Mouse (Mus musculus): ENCODE measurements around the gene Tmem236.
"Not testable (repeated sequence)": the region's sequence is repeated elsewhere in the genome, so short reads cannot be mapped to it uniquely, and the experiment has no call there.

Tmem236 gene

DNA sequence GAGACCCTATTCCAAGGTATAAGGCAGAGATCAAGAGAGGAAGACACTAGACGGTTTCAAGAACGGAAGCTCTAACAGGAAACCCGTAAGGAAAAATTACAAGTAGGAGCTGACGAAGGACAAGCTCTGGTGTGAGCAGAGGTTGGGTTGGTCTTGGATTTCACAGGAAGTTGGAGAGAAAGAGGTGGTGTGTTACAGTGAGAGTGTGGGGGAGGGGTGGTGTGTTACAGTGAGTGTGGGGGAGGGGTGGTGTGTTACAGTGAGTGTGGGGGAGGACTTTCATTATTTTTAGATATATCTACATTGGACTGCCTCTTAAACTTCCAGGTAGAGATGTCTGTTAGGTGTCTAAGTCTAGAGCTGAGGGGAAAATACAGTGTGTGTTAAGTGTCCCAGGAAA lies 16.4 kb downstream of the Tmem236 start:
- intact Hi-C loops (cut with DNase I): no loop called here

DNA sequence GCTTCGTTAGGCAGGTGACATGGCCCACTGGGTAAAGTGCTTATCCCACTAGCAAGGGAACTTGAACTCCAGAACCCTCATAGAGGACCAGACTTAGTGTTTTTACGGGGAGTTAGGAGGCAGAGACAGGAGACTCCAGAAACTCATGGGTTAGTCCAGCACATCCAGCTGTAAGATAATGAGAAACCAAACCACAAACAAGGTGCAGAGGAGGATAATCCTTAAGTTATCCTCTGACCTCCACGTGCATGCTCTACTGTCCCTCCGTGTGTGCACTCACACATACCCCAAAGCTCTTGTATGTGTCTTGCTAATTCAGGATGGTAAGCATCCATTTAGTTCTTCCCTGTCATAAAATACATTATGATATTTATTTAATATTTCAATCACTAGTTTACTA lies 17.3 kb downstream of the Tmem236 start:
- intact Hi-C loops (cut with DNase I): no loop called here

DNA sequence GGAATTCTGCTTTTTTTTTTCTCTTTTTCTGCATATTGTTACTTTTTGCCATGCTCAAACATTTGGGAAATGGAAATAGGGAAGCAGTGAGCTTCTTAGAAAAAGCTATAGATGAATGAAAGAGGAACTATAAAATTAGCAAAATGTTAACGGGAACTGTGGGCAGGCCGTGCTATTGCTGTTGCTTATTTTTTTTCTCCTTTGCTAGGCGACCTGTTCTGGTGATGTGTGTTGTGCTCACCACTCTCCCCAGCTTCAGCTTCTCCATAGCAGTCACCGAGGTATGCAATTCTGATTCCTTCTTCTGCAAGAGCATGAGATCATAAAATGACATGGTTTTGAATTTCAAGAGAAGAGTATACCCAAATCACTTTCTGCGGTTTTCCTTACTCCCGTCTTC lies 17.7 kb downstream of the Tmem236 start:
- intact Hi-C loops (cut with DNase I): no loop called here

DNA sequence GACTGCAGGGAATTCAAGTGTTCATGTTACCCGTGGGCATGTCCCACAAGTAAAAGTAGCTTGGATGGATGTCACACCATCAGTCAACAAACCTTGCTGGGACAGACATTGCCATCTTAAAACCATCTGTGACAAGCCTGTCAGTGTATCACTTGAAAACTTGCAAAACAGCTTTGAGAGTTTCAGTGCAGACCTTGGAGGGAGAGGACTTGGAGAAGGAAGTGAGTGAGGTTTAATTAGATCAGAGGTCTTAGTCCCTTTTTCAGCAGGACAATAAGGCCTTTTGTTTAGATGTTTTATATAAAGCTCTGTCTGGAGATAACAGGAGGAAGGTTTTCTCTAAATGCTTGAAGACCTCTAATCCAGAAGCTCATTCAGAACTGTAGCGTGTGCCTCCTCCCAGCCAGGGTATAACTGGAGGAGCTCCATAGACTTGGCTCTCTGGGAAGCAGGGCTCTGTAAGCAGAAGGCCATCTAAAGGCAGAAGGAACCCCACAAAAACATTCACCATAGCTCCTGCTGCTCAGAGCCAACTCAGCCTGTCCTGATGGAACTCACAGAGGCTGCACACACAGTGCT lies 24.1 kb downstream of the Tmem236 start:
- intact Hi-C loops (cut with DNase I): not testable (repeated sequence)

DNA sequence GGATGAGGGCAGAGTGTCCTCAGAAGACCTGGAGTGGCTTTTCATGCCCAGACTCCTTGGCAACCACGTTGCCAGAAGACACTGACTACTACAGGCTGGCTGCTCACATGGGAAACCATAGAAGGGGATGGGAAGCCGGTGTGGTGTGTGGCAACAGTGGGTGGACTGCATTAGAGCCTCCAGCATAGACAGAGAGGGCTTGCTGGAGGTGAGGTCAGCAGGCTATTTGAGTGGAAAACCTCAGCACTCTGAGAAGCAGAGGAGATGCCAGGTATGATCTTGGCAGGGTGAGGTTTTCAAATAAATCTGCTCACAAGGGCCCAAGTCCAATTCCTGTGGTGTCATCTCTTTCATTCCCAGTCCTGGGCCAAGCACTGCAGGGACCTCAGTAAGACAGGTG lies 25.3 kb downstream of the Tmem236 start:
- intact Hi-C loops (cut with DNase I): no loop called here

DNA sequence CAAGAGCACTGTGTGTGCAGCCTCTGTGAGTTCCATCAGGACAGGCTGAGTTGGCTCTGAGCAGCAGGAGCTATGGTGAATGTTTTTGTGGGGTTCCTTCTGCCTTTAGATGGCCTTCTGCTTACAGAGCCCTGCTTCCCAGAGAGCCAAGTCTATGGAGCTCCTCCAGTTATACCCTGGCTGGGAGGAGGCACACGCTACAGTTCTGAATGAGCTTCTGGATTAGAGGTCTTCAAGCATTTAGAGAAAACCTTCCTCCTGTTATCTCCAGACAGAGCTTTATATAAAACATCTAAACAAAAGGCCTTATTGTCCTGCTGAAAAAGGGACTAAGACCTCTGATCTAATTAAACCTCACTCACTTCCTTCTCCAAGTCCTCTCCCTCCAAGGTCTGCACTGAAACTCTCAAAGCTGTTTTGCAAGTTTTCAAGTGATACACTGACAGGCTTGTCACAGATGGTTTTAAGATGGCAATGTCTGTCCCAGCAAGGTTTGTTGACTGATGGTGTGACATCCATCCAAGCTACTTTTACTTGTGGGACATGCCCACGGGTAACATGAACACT lies 26.6 kb downstream of the Tmem236 start:
- intact Hi-C loops (cut with DNase I): not testable (repeated sequence)

DNA sequence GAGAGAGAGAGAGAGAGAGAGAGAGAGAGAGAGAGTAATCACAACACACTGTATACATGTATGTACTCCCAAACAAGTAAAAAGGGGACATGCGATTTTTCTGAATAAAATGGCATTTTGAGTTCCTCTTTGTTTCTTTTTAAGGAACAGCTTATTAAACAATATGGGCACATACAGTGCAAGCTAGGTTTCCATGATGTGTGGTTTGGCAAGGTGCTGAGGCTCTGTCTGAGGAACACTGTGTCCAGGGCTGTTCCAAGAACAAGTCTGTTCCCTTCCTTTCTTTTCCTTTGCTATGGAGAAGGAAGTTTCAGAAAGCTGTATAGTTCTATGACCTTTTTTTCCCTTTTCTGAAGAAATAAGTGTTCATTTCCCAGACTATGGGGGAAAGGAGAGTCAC lies 30.0 kb downstream of the Tmem236 start:
- intact Hi-C loops (cut with DNase I): no loop called here

DNA sequence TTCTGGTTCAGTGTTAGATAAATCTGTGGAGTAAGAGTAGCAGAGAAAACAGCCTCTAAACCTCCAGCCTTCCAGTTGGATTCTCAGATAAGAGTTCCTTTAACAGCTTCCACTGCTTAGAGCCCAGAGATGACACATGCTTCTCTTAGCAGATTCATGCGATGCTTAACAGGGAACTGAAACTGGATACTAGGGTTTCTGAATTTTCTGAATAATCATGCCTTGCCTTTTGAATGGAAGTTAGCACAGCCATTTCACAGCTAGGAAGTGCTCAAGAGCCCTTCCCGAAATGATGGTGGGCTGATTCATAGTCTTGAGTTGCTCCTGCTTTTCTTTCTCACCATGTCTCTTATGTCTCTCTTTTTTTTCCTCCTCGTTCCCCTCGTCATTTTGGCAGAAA lies 32.5 kb downstream of the Tmem236 start:
- intact Hi-C loops (cut with DNase I): no loop called here

DNA sequence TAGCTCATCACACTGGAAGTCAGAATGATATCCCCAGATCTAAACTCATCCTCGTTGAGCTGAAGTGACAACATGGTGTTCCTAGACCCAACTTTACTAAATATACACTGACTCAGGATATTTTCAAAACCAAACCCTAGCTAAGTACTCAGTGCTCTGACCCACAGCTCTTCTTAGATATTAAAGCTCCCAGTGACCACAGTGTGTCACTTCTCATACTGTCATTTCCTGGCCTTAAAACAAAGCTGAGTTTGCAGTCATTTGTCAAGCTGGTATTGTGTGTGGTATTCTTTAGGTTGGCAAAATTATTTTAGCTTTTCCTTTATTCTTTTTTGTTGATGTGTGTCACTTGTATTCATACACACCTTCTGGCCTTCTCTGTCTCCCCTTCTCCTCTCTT lies 36.4 kb downstream of the Tmem236 start:
- intact Hi-C loops (cut with DNase I): no loop called here

DNA sequence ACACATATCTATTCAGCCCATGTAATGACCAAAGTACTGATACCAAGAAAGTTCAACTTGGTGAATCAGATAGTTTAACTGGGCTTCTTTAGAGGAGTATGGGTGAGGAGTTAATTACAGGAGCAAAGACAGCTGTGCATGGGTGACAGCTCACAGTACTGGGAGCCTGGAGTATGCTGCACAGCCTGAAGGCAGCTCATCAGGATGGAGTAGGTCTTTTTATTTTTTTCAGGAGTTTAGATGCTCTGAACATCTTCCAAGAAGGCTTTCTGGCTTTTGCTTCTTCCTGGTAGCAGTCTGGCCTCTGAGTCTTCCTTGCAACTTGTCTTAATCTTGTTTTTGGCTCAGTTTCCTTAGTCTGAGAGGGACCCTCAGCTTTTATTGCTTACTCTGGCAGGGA lies 37.3 kb downstream of the Tmem236 start:
- intact Hi-C loops (cut with DNase I): no loop called here

DNA sequence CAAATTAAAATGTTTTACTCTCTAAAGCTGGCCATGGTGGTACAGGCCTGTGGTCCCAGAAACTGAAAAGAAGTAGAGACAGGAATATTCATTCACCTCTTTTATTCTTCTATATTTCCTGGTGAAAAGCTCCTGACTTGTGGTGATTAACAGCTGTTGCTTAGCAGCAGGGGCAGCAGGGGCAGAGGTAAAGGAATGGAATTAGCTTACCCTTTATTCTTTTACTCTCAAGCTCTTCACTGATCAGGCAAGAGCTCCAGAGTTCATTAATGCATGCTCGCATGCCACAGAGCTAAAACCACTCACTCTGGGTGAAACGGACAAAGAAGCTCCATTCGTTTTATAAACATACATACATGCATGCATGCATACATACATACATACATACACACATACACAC lies 40.4 kb downstream of the Tmem236 start:
- intact Hi-C loops (cut with DNase I): no loop called here

DNA sequence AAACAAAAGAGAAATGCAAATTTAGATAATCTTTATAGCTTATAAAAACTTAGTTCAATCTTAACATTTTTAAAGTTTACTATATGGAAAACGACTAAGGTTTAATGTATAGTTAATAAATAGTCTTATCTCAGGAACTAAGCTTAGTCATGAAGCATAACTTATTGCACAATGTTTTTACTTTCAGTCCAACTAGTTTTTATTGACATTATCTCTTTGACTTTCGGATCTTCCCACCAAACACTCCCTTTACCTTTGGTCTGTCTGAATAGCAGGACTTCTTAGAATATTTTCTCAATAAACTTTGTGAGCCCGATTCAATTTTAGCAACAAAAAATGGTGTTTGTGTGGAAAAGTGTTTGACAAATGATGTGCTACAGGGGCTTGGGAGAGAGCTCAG lies 42.3 kb downstream of the Tmem236 start:
- intact Hi-C loops (cut with DNase I): no loop called here

DNA sequence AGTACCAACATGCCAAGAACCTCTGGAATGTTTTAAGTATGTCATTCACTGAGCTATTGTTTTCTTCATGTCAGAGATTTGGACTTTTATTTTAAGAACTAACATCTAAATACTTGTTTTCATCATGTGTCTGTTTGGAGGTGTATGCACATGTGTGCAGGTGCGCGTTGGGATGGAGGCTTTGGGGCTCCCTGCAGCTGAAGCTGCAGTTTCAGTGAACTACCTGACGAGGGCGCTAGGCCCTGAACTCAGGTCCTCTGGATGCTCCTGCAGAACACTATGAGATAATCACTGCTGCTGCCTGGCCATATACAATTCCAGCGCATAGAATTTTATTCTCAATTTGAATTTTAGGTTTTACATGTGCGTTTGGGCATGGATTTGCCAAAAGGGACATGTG lies 43.8 kb downstream of the Tmem236 start:
- intact Hi-C loops (cut with DNase I): no loop called here

DNA sequence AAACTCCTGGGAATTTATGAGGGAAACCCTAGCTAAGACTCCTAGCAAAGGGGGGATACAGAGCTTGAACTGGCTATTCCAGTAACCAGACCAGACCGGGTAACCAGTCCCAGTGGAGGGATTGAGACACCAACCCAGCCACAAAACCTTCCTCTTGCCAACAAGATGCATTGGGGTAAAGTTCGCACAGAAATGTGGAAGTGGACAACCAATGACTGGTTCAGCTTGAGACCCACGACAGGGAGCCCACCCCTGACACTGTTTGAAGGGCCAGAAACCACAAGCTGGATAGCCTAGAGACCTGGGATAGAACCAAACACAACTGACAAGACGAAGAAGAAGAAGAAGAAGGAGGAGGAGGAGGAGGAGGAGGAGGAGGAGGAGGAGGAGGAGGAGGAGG lies 50.1 kb downstream of the Tmem236 start:
- intact Hi-C loops (cut with DNase I): no loop called here

DNA sequence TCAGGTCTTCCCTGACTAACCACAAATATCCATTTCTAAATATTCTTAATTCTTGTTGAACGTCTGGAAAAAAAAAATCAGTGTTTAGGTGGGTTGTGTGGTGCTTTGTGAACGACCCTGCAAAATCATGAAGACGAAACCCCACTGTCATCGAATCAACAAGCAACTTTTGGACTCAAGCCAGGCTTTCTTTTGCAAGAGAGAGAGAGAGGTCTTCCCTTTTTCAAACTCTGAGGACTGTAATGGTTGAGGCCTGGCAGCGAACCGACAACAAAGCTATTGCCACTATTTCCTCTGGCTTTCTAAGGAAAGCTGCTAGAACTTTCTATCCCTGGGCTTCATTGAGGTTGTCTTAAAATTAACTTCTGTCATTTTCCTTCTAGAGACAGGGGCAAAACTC lies 54.2 kb downstream of the Tmem236 start:
- intact Hi-C loops (cut with DNase I): no loop called here

DNA sequence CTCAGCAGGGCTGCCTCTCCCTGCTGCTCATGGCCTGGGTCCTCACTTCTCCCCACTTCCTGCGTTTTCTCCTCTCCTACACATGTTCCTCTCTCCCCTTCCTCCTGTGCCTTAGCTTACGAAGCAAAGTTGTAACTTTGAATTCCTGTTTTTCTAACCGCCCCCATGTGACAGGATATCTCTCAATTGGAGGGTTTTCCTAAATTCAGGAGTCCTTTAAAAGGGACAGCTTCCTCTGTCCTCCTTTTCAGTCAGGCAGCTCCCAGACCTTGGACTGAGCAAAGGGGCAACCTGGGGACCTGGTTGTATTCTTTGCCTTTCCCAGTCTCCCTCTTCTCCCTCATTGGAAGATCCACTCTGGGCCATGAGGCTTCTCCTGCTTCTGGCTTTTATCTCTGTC lies 54.8 kb downstream of the Tmem236 start, which contains the start of gene Mrc1:
Gene Mrc1, plus strand, starts transcription at position 244 of the 400 bp plus-strand sequence.
- intact Hi-C loops (cut with DNase I): no loop called here

DNA sequence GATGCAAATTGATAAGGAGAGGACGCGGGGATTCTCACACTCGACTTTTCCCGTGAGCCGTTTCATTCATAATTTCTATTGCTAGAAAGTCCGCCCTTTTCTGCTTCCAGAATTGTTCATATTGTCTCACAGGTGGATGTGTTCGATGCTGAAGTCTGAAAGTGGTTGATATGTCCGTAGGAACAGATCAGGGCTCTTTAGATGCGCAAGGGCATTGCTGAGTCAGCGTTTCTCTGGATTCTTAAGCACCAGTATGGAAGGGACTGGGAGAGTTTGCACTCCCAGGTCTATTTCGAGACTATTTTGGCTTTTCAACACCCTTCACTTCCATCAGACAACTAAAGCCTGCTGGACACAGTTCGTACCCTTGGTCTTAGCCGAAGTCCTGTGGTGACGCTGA lies 55.7 kb downstream of the Tmem236 start:
- intact Hi-C loops (cut with DNase I): no loop called here

DNA sequence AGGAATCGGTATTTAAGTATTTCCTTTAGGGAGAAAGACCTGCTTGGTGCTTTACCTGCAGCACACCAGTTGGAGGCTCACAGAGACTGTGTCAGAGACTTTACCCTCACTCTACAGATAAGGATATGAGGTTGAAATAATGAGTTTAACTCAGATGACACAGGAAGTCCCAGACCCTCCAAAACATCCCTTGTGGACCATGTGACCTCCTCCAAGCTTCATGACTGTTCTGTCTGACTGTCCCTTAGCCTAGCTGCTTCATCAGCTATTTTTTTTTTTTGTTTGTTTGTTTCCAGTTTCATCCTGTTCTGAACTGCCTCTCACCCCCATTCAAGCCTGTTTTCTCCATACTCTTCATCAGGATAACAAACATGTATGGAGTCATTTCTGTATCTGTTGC lies 58.6 kb downstream of the Tmem236 start:
- intact Hi-C loops (cut with DNase I): no loop called here

DNA sequence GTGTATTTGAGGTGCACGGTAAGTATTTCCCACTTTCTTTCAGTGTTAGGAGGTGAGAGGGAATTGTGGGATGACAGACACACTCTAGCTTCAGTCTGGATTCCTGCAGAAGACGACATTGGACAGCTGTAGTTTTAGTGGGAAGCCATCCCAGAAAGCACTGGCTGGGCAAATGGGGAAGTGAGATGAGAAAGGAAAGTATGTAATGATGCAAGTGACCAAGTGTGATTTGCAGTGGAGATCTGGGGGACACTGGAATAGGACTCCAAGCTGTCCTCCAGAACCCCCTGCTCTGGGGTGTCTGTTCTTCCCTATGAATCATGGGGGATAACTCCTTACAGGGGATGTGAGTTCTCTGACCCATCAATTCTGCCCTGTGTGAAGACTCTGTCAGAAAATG lies 59.7 kb downstream of the Tmem236 start:
- intact Hi-C loops (cut with DNase I): no loop called here

DNA sequence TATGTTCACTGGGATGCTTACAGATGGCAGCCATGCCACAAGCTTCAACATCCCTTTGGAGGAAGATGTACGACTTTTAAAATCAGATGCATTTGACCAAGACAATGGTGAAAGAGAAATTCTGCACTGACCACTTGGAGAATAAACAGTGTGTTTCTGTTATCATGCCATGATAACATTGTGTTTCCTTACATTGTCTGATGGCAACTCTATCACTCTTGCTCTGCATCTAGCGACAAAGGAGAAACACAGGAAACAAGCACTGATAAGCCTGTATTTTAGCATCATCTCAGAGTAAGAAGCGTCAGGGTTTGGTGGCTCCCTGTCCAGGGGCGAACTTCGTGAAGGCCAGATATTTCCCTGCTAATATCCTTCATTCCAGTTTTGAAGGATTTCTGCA lies 61.0 kb downstream of the Tmem236 start:
- intact Hi-C loops (cut with DNase I): no loop called here

DNA sequence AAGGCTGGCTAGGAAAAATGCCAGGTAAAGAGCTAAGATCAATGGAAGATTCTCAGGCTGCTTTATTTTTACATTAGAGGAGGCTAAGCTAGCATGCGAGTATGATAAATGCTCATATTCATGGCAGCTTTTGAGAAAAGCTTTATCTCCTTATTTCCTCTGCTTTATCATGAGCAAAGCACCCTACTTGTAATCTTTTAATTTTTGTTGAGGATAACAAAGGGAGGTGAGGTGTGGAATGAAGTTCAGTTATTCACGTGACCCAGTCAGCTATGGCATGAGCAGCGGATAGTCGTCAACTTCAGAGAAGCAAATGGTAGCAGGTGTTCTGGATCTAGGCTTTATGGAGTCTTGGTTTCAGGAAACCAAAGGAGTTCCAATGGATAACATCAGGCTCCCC lies 62.6 kb downstream of the Tmem236 start:
- intact Hi-C loops (cut with DNase I): no loop called here

DNA sequence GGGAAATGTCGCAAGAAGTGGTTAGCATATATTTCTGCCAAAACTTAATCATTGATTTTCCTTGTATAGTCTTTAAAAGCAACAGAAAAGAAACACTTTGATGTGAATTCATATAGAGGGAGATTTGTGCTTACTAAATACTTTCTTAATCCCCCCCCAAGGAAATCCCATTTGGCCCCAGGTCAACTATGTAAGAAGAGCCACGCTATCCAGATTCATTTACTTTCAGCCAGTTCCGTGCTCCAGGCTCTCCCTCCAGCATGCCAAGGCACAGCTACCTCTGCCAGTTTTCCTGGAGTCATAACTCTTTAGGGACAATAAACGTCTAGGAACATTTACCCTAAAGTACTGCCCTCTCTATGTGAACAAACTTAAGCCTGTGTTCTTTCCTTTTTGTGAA lies 63.4 kb downstream of the Tmem236 start:
- intact Hi-C loops (cut with DNase I): no loop called here

DNA sequence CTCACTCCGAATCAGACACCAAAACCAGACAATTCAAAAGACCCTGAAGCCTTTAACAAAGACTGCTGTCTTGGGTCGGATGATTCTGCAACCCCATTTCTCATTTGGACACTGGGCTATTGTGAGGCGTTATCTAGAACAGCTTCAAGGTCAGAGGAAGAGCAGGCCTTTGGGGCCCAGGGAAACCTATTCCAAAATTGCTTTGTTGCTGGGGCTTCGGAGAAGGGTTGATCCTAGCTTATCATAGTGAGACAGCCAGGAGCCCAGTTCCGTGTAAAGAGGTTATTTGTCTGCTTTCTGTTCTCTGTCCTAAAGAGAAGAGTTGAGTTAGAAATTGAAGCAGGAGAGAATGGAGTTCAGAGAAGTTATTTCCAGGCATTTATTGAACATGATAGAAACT lies 64.8 kb downstream of the Tmem236 start:
- intact Hi-C loops (cut with DNase I): no loop called here

DNA sequence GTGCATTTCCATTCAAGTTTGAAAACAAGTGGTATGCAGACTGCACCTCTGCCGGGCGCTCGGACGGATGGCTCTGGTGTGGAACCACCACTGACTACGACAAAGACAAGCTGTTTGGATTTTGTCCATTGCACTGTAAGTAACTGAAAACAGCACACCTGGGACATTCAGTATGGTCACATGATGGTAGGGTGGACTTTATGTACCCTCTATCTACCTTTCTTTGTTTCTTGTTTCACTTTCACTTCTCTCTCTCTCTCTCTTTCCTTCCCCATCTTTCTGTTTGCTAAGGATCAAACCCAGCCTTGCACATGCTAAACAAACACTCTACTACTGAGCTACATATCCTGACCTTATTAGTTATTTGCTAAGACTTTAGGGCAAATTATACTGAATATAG lies 69.8 kb downstream of the Tmem236 start:
- intact Hi-C loops (cut with DNase I): no loop called here

Measured in adrenal gland (tissue).